40 mouse cellular contexts compared by ENCODE assay signal in the genomic region with DNA sequence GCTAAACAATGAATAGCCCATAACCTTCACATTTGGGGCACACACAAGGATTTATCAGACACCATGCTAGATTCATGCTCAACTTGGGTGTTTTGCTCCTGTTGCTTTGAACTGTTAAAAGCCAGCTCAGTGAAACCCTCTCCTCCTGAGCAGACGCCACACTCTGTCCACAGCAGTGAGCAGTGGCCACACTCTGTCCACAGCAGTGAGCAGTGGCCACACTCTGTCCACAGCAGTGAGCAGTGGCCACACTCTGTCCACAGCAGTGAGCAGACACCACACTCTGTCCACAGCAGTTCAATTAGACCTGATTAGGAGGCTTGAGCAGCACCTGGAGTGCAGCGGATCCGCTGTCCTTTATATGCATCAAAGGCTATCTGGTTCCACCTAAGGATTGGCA. TPM values are rescaled to one million over a fixed set of nuclear protein-coding genes. Genes with fewer than 3 reads are reported as not detected.
"Had no signal": no experiment of that assay in that cellular context is flagged by ENCODE, and none has a peak within 500 bp of the region (broad histone marks: within the 10 kb centered on the region; RNA-seq: fewer than 3 reads in every experiment).

No protein-coding gene starts in this region.

RNA-seq across cellular contexts. Expression of gene Gm8104, which starts 19.3 kb away (rescaled TPM):
- total RNA-seq: liver, adult 2 months; megakaryocyte progenitor cell, adult 5-6 weeks; megakaryocyte, adult 5-6 weeks; megakaryocyte-erythroid progenitor cell, adult 5-6 weeks; midbrain, postnatal 0 days; monocyte, adult 5-6 weeks had no signal
- polyA plus RNA-seq: limb, embryonic 10.5 days; limb, embryonic 11.5 days; limb, embryonic 14.5 days; limb, embryonic 15.5 days; liver, adult 2 months; liver, embryonic 11.5 days; liver, embryonic 12.5 days; liver, embryonic 13.5 days; liver, embryonic 14.5 days; liver, embryonic 15.5 days; liver, embryonic 16.5 days; liver, postnatal 0 days; lung, adult 2 months; lung, embryonic 14.5 days; lung, embryonic 15.5 days; lung, embryonic 16.5 days; lung, postnatal 0 days; macrophage; midbrain, embryonic 10.5 days; midbrain, embryonic 11.5 days; midbrain, embryonic 12.5 days; midbrain, embryonic 13.5 days; midbrain, embryonic 14.5 days; midbrain, embryonic 15.5 days; midbrain, embryonic 16.5 days; myocyte; neural tube, embryonic 11.5 days; neural tube, embryonic 12.5 days had no signal

RNA-seq across cellular contexts. Expression of gene Gm8094, which starts 43.2 kb away (rescaled TPM):
- total RNA-seq: left cerebral cortex, postnatal 10 days; left cerebral cortex, postnatal 14 days; left cerebral cortex, postnatal 25 days; left cerebral cortex, postnatal 36 days; left cerebral cortex, postnatal 4 days; liver, adult 2 months; megakaryocyte progenitor cell, adult 5-6 weeks; megakaryocyte, adult 5-6 weeks; megakaryocyte-erythroid progenitor cell, adult 5-6 weeks; midbrain, postnatal 0 days; monocyte, adult 5-6 weeks had no signal
- polyA plus RNA-seq: limb, embryonic 10.5 days; limb, embryonic 11.5 days; limb, embryonic 12.5 days; limb, embryonic 13.5 days; limb, embryonic 14.5 days; limb, embryonic 15.5 days; liver, adult 2 months; liver, embryonic 11.5 days; liver, embryonic 12.5 days; liver, embryonic 13.5 days; liver, embryonic 14.5 days; liver, embryonic 15.5 days; liver, embryonic 16.5 days; liver, postnatal 0 days; lung, adult 2 months; lung, embryonic 14.5 days; lung, embryonic 15.5 days; lung, embryonic 16.5 days; lung, postnatal 0 days; macrophage; midbrain, embryonic 10.5 days; midbrain, embryonic 11.5 days; midbrain, embryonic 12.5 days; midbrain, embryonic 13.5 days; midbrain, embryonic 14.5 days; midbrain, embryonic 15.5 days; midbrain, embryonic 16.5 days; midbrain, postnatal 0 days; neural tube, embryonic 11.5 days; neural tube, embryonic 12.5 days had no signal

RNA-seq across cellular contexts. Expression of gene Gm7233, which starts 60.0 kb away (rescaled TPM):
- total RNA-seq: liver, adult 2 months; megakaryocyte progenitor cell, adult 5-6 weeks; megakaryocyte, adult 5-6 weeks; megakaryocyte-erythroid progenitor cell, adult 5-6 weeks; midbrain, postnatal 0 days; monocyte, adult 5-6 weeks had no signal
- polyA plus RNA-seq: limb, embryonic 11.5 days; limb, embryonic 13.5 days; limb, embryonic 14.5 days; limb, embryonic 15.5 days; liver, adult 2 months; liver, embryonic 11.5 days; liver, embryonic 12.5 days; liver, embryonic 13.5 days; liver, embryonic 14.5 days; liver, embryonic 15.5 days; liver, embryonic 16.5 days; liver, postnatal 0 days; lung, adult 2 months; lung, embryonic 15.5 days; lung, embryonic 16.5 days; lung, postnatal 0 days; macrophage; midbrain, embryonic 10.5 days; midbrain, embryonic 11.5 days; midbrain, embryonic 12.5 days; midbrain, embryonic 13.5 days; midbrain, embryonic 14.5 days; midbrain, embryonic 15.5 days; midbrain, embryonic 16.5 days; midbrain, postnatal 0 days; myocyte; neural tube, embryonic 11.5 days; neural tube, embryonic 12.5 days had no signal
